Comparison of ENCODE assay signal across 16 mouse cellular contexts in the genomic region with DNA sequence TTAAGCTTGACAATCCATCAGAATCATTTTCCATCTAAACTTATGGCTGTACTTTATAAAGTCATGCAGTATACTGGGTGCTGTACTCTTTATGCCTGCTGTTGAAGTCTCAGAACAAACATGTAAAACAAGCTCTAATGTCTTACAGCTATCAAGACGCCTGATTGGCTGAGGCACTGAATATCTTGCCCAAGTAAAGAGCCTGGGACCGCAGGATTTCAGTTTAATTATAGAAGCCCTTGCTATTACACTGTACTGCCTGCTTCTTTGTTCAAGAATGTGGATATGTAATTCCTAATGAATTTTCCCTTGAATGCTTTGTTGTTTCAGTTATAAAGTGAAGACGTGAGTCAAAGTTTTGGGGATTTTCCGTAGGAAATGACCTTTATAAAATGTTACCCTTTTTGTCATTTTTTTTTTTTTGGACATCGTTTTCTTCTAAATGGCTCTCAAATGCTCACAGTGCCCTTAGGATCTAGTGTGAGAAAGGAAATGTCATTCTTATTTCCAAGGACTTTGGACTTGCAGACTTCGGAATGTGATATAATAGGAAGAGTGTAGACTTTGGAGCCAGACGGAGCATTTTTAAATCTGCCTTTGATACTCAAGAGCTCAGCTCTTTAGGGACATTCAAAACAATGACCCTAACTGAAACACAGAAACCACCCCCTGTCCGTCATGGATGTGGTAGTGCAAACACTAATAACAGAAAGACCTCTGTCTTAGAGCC.
"Had no signal": no experiment of that assay in that cellular context is flagged by ENCODE, and none has a peak within 500 bp of the region (broad histone marks: within the 10 kb centered on the region; RNA-seq: fewer than 3 reads in every experiment).

No protein-coding gene starts in this region.

- DNase-seq: kidney, postnatal 14 days; lung, embryonic 14.5 days; lung, postnatal 10 days; lung, postnatal 4 days; retina, postnatal 1 day; right cerebral cortex, postnatal 4 days; thymus, adult 2 months; thymus, postnatal 25 days had no signal

- H3K36me3 ChIP-seq: limb, embryonic 10.5 days; liver, embryonic 15.5 days; midbrain, embryonic 12.5 days; neural tube, embryonic 13.5 days; stomach, embryonic 15.5 days had no signal

- H3K9ac ChIP-seq: liver, embryonic 15.5 days; lung, embryonic 14.5 days; midbrain, embryonic 12.5 days; neural tube, embryonic 13.5 days; stomach, embryonic 15.5 days had no signal

- H3K4me1 ChIP-seq: limb, embryonic 10.5 days; liver, embryonic 15.5 days; midbrain, embryonic 12.5 days; neural tube, embryonic 13.5 days had no signal

- H3K27ac ChIP-seq: left cerebral cortex, adult 2 months; limb, embryonic 10.5 days; liver, embryonic 15.5 days; midbrain, embryonic 12.5 days; neural tube, embryonic 13.5 days; stomach, embryonic 15.5 days had no signal

- H3K4me3 ChIP-seq: left cerebral cortex, adult 2 months; limb, embryonic 10.5 days; liver, embryonic 15.5 days; midbrain, embryonic 12.5 days; neural tube, embryonic 13.5 days; stomach, embryonic 15.5 days had no signal

- ATAC-seq: midbrain, embryonic 16.5 days had no signal

- H3K27me3 ChIP-seq: liver, embryonic 15.5 days; midbrain, embryonic 12.5 days; neural tube, embryonic 13.5 days; stomach, embryonic 15.5 days had no signal

- H3K4me2 ChIP-seq: liver, embryonic 11.5 days; liver, embryonic 15.5 days; lung, embryonic 14.5 days; midbrain, embryonic 12.5 days; neural tube, embryonic 13.5 days; stomach, embryonic 15.5 days had no signal

- H3K9me3 ChIP-seq: limb, embryonic 10.5 days; liver, embryonic 15.5 days; midbrain, embryonic 12.5 days; neural tube, embryonic 13.5 days; stomach, embryonic 15.5 days had no signal
